Mouse (Mus musculus) heart, postnatal 0 days (tissue): ENCODE results near the gene Npepps.

Experiments
- CTCF ChIP-seq: IDR thresholded peaks from 2 replicates; pipeline ENCODE4 v1.5.1; 2016; ENCODE audit warnings: antibody characterized with exemption, control low read depth, low read depth
- EP300 ChIP-seq: IDR thresholded peaks from 2 replicates; pipeline ENCODE4 v1.6.1; 2016; ENCODE audit warnings: antibody characterized with exemption, low read depth

GRCm38 (mm10) chr11:97302231-97302781, 21.9 kb upstream of the Npepps start:
- TF ChIP-seq CTCF, result no peak
- TF ChIP-seq EP300, result peak; percentile 83; the same call in 1 of the 2 replicates
